Mouse (Mus musculus) ES-E14 (cell line): ENCODE data around the gene Slc50a1. TPM values are rescaled to one million over a fixed set of nuclear protein-coding genes. Genes with fewer than 3 reads are reported as not detected.
A peak's percentile ranks its signal among the peaks of the same experiment; 100 is the strongest.

ENCODE experiments used
- DNase-seq: peaks from one replicate; pipeline ENCODE4 v3.0.0-alpha.2; 2013; ENCODE audit warnings: low read depth, low spot score
- H3K27ac ChIP-seq: 2 replicates; pipeline ENCODE4 v1.5.1; 2012; ENCODE audit warnings: low read depth, mild to moderate bottlenecking, low read length, moderate library complexity, mixed read lengths; ENCODE audit not compliant: poor library complexity, insufficient read depth, severe bottlenecking
- H3K36me3 ChIP-seq: 2 replicates; pipeline ENCODE4 v1.6.1; 2012; ENCODE audit warnings: mild to moderate bottlenecking, low read length, moderate library complexity, mixed read lengths; ENCODE audit not compliant: control insufficient read depth, poor library complexity, insufficient read depth, severe bottlenecking
- H3K4me1 ChIP-seq, 2 experiments: fragments of 150-350 bp in 1 of 2; sonication (generic) in 1 of 2; 2 replicates each; pipeline ENCODE4 v1.6.1; 2012; ENCODE audit warnings: low read length in 2 of 2, mild to moderate bottlenecking in 1 of 2, mixed read lengths in 1 of 2; ENCODE audit not compliant: control insufficient read depth in 2 of 2, insufficient read depth in 2 of 2, poor library complexity in 1 of 2
- H3K4me3 ChIP-seq, 2 experiments: fragments of 150-350 bp in 1 of 2; sonication (generic) in 1 of 2; 2 replicates each; pipeline ENCODE4 v1.5.1; 2012; ENCODE audit warnings: low read length in 2 of 2, low read depth in 1 of 2, mild to moderate bottlenecking in 1 of 2, mixed read lengths in 1 of 2; ENCODE audit not compliant: insufficient read depth in 1 of 2, poor library complexity in 1 of 2, severe bottlenecking in 1 of 2
- H3K9ac ChIP-seq: 2 replicates; pipeline ENCODE4 v1.6.1; 2012; ENCODE audit warnings: low read depth, mild to moderate bottlenecking, low read length, mixed read lengths; ENCODE audit not compliant: poor library complexity, insufficient read depth, severe bottlenecking
- H3K9me3 ChIP-seq: fragments of 150-350 bp; sonication (generic); 2 replicates; pipeline ENCODE4 v1.6.1; 2012; ENCODE audit warnings: low read depth, mild to moderate bottlenecking, low read length; ENCODE audit not compliant: control insufficient read depth, insufficient read depth
- CHD2 ChIP-seq: IDR thresholded peaks from 2 replicates; pipeline ENCODE4 v1.6.1; 2014; ENCODE audit warnings: mild to moderate bottlenecking, low read depth, low read length, inconsistent platforms
- HCFC1 ChIP-seq: IDR thresholded peaks from 2 replicates; pipeline ENCODE4 v1.6.1; 2012; ENCODE audit warnings: low read length, inconsistent platforms, borderline replicate concordance; ENCODE audit not compliant: insufficient read depth
- MAFK ChIP-seq: IDR thresholded peaks from 2 replicates; pipeline ENCODE4 v1.6.1; 2014; ENCODE audit warnings: mild to moderate bottlenecking, low read depth, low read length, inconsistent platforms; ENCODE audit not compliant: insufficient read depth
- ZC3H11A ChIP-seq: IDR thresholded peaks from 2 replicates; pipeline ENCODE4 v1.6.1; 2012; ENCODE audit warnings: low read depth, mild to moderate bottlenecking, inconsistent platforms, low read length, borderline replicate concordance
- ZNF384 ChIP-seq: IDR thresholded peaks from 2 replicates; pipeline ENCODE4 v1.6.1; 2012; ENCODE audit warnings: low read depth, low read length, inconsistent platforms
- in situ Hi-C, 2 experiments: fragments of 600-800 bp; cut with MboI; formaldehyde crosslinking; loops; one replicate each; pipeline ENCODE4 v1.15.1; 2025; ENCODE audit warnings: low sequenced_read_pairs in 2 of 2, inconsistent platforms in 1 of 2; ENCODE audit not compliant: unreplicated experiment in 2 of 2
- total RNA-seq: library from RNA; depleted of rRNA; stranded (reverse); fragments of 300-350 nt; gene quantifications from 2 replicates; pipeline ENCODE4 v1.2.3, GENCODE M21; 2012; rRNA removed

Gene Slc50a1
- total RNA-seq = 17.0 and 27.0 TPM in 2 replicates

DNA sequence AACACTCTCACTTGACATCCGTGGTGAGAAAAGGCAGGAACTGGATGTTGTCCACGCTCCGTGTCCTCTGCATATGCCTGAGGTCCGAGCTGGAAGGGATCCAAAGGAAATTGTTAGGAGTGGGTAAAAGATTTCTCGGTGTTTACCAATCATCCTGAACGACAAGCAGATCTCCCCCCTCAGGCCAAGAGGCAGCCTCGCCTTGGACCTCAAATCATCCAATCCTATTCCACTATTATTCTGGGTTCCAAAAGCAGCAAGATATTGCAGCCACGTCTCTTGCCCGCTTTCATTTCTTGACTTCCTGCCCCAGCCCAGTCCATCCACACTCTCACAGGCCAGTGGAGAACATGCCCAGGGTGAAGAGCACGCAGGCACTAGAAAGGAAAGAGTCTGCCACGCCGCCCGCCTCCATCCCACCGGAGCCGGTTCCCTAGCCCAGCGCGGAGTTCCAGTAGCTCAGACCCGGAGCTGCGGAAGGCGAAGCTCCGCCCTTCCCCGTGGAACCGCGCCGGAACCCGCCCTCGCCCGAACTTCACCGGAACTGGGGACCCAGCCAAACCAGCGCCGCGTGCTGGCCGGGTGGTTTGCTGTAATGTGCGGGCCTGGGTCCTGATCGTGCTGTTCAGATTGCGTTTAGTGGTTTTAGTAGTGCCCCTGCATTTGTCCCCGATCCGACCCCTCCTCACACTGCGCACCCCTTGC, at the start of gene Slc50a1:
Gene Slc50a1, minus strand, starts transcription at position 520 of the 705 bp plus-strand sequence.
- H3K9me3 ChIP-seq = no peaks in the 10 kb centered on the region
- TF ChIP-seq HCFC1 = no peak
- no peak for TF ChIP-seq MAFK
- TF ChIP-seq ZNF384 = no peak
- TF ChIP-seq CHD2 = no peak
- no peak for TF ChIP-seq ZC3H11A
- peak within 1 kb of the TSS; percentile 67 for H3K9ac ChIP-seq
- peaks cover 5 to 16% of the 10 kb centered on the region in 2 experiments; a peak in 3 of 4 replicates for H3K4me1 ChIP-seq
- H3K27ac ChIP-seq = no peak within 1 kb of the TSS
- H3K4me3 ChIP-seq = peak within 1 kb of the TSS; percentile 60 to 62
- DNase-seq = no peak
- H3K36me3 ChIP-seq = peaks cover 2% of the 10 kb centered on the region; the same call in 1 of the 2 replicates
- in situ Hi-C loops = no loop called here

DNA sequence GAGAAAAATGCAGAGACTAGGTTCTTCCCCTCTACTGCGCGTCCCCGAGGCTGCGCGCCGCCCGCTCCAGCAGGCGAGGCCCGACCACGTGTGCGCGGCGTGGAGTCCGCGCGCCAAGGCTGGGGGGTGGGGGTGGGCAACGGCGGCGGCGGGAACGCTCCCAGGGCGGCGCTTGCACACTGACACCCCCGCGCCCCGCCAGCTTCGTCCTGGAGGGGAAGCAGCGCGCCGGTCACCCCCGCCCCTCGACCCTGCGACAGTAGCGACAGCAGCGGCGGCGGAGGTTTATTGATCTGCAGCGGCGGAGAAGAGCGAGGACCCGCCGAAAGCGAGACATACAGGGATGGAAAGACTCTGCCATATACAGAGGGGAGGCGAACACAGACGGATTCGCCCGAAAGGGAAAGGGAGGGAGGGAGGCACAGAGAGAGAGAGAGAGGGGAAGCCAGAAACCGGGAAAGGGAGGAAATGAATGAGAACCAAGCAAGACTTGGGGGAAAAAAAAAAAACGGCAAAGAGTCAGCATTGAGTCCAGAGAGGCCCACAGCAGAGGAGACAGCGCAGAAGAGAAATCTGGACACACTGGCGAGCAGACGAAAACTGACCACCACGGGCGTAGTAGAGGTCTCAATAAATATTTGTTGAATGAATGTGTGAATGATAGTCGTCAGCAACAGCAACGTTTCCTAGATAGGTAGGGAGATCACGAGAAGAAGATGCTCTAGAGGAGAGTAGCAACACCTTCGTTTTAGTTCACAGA, 49.4 kb upstream of the Slc50a1 start:
- peaks cover 0 to 25% of the 10 kb centered on the region in 2 experiments; a peak in 2 of 4 replicates for H3K4me1 ChIP-seq
- H3K9ac ChIP-seq = no peak overlapping the region
- DNase-seq = no peak
- in situ Hi-C loops = no loop called here
- peak overlapping the region in 1 of 2 experiments; percentile 42; a peak in 2 of 4 replicates for H3K4me3 ChIP-seq
- H3K27ac ChIP-seq = no peak overlapping the region
- no peaks in the 10 kb centered on the region for H3K9me3 ChIP-seq
- H3K36me3 ChIP-seq = no peaks in the 10 kb centered on the region
- TF ChIP-seq ZC3H11A (no peak), HCFC1 (no peak), MAFK (no peak), CHD2 (no peak), ZNF384 (no peak)

- Histone ChIP-seq H3K9me3 (no peaks in the 10 kb centered on the region), H3K4me3 (peak overlapping the region in 1 of 2 experiments; percentile 42; a peak in 1 of 4 replicates), H3K9ac (no peak overlapping the region), H3K4me1 (peaks cover 0 to 28% of the 10 kb centered on the region in 2 experiments; a peak in 2 of 4 replicates), H3K27ac (no peak overlapping the region), H3K36me3 (no peaks in the 10 kb centered on the region)
- in situ Hi-C loops = no loop called here
- DNase-seq = no peak
- TF ChIP-seq HCFC1 = no peak
- no peak for TF ChIP-seq ZNF384
- no peak for TF ChIP-seq CHD2
- no peak for TF ChIP-seq MAFK
- TF ChIP-seq ZC3H11A = no peak
Observed at GRCm38 (mm10) chr3:89318971-89319590, 48.7 kb upstream of the Slc50a1 start.

- Histone ChIP-seq H3K4me1 (peaks cover 0 to 26% of the 10 kb centered on the region in 2 experiments; a peak in 2 of 4 replicates), H3K4me3 (no peak overlapping the region), H3K9ac (no peak overlapping the region), H3K27ac (no peak overlapping the region), H3K36me3 (no peaks in the 10 kb centered on the region), H3K9me3 (no peaks in the 10 kb centered on the region)
- in situ Hi-C loops = no loop called here
- TF ChIP-seq MAFK (no peak), ZC3H11A (no peak), HCFC1 (no peak), ZNF384 (no peak), CHD2 (no peak)
- no peak for DNase-seq
Observed at GRCm38 (mm10) chr3:89318316-89318715, 47.9 kb upstream of the Slc50a1 start.
